Mouse (Mus musculus) lung, adult 18-20 months (tissue): ENCODE data around the gene Wdcp.

Experiments
- DNase-seq, 2 experiments: peaks; one replicate each; pipeline ENCODE4 v3.0.0; 2022; ENCODE audit warnings: mixed read lengths in 2 of 2

Wdcp gene

DNA sequence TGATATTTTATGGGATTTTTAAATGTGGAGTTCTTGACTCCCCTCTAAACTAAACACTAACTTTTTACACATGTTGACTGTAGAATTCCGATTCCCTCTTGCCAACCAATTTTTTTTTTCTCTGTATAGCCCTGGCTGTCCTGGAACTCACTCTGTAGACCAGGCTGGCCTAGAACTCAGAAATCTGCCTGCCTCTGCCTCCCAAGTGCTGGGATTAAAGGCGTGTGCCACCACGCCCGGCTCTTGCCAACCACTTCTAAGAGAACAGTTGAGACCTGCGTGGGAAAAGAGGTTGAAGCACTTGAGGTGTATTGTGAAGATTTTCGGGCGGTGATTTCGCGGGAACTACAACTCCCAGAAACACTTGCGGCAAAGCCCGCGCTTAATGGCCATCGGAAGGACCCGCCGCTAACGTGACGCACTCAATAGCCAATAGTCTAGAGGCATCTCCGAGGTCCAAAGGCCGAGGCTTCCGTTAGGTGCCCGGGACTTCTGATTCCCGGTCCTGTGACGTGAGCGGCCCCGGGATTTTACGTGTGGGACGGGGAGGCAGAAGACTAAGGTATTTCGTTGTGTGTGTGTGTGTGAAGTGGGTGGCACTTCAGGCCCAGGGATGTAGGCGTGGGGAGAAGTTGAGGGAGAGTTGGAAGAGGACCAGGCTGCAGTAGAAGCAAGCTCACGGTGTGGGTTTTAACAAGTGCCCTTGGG lies at the start of gene Wdcp:
TSS of gene Wdcp (plus strand) at position 414 of the 708 bp plus-strand sequence.
- peak; percentile 94 to 95 for DNase-seq

DNA sequence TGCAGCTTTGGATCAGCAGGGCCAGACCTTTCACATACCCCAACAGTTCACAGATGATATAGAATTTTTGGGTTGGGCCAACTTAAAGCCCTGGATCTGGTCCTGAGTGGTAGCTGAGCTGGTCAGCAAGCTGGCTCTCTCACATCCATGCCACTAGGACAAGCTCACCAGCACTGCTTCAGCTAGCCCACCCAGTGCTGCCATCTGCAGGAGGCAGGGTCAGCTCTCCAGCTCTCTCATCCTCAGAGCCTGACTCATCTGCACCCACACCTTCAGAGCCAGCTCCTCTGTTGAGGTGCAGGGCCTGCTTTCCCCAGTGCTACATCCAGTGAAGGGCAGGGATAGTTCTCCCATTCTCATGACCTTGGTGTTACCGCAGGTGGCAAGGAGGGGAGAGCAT lies 49.4 kb upstream of the Wdcp start:
- DNase-seq = no peak

DNA sequence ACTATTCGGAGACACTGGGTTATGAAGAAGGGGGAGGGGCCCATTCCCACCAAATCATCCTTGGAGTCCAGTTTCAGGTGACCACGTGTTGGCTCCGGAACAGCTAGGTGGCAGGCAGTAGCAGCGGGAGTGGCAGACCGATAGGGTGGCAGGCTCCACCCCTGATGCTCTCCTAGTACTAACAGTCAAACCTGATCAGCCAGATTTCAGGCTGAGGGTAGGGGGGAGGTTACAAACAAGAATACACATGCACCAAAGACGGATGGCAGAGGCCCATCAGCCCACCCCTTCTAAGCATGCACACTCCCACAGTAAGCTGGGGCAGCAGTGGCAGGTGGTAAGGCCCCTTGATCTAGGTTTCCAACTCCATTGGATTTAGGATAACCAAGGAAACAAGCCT lies 45.6 kb upstream of the Wdcp start:
- peak in 1 of 2 experiments; percentile 18 for DNase-seq

DNA sequence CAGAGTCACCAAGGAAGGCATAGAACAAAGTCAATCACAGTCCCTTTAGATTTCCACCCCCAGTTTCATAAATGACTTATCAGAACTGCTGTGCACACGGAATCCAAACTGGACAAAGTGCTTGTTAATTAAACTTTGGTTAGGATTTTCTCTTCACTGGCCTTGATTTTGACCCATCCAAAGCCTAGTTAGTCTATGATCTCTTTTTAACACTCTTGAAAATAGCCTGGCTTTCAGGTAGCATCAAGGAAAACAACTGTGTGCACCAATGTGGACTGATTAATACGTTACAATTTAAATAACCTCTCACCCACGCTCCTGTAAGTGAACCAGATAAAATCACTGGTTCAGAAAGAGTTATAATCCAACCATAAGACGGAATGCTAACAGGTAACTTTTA lies 32.1 kb upstream of the Wdcp start:
- DNase-seq = no peak

DNA sequence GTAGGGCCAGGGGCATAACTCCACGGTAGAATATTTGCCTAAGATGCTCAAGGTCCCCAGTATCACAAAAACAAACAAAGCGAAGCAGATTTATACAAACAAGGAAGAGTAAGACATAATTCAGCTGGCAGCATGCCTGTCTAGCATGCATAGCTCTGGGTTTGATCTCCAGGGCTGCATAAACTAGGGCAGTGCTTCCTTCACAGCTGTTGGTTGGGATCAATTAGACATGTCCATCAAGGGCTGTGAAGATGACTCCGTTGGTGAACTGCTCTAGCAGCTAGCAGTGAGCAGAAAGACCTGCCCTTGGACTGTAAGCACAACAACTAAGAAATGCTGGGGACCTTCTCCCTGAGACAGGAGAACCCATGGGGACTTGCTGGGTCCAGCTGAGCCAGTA lies 31.4 kb upstream of the Wdcp start:
- DNase-seq = no peak

DNA sequence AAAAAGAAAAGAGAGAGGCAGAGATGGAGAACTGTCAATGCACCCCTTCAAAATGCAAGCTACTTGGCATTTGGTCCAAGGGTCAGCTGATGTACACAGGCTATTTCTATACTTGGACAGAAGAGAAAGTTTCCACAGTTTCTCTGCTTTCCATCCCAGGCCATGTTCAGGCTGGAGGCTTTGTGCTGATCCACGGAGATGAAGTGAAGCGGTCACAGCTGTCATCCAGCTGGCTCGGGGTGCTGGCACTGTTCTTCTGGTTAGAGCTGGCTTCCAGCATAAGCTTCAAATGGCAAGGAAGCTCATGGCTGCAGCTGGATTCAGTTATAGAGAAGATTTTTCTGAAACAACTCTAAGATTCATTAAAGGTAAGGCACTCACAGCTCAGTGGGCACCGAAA lies 29.5 kb upstream of the Wdcp start:
- DNase-seq = peak in 1 of 2 experiments; percentile 5

DNA sequence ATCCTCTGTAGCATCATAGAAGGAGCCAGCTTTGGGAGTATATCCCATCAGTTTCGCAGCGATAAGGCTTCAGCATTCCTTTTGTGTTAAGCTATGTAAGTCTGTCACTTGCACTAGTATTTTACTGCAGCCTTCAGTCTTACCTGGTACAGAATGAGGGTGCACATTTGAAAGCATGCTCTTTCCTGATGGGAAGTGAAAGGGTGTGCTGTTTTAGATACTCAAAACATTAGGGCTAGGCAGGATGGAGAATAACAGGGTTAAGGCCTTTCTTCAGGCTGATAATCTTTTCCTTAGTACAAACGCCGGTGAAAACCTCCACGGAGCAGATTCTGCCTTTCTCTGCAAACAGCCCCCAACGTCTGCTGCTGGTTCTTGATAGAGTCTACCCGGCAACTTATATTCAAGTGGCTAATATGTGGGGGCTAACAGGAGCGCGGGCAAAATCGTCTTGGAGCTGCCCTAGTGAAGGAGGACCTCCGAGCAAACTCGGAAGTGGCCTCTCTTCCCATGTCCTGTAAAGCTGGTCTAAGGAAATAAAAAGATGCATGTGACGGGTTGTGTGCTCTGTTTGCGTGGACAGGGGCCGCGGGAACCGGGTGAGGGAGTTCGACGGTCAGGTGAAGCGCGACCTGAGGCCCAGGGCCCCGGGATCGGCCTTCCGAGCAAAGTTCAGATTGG lies 26.3 kb upstream of the Wdcp start:
- no peak for DNase-seq

DNA sequence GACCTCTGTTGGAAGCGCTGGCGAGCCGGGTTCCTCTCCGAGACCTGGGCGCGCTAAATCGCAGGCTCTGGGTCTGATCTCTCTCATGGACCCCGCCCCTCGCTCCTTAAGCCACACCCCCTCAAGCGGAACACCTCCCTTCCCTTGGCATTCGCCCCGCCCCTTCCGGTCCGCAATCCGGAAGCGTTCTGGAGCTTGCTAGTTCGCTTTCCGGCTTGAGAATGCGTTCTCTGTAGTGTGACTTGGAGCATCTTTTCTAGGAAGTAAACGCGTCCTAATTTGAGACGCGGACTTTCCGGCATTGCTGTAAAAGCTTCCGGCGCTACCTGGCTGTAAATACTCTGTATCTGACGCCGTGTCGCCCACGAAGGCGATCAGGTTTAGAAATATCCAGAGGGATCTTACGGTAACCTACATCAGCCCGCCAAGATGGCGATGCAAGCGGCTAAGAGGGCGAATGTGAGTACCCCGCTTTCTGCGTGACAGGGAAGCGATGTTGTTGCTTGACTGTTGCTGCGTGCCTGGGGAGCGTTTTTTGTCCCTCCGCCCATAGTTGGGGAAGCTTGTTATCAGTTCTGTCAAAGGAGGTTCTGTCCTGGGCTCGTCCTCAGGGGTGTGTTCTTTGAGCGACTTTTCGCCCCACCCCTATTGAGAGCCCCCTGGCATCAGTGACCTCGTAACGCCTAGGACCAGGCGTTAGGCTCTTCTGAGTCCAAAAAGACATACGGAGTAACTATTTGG lies 25.6 kb upstream of the Wdcp start, which contains the start of gene Sf3b6:
TSS of gene Sf3b6 (plus strand) at position 184 of the 741 bp plus-strand sequence.
- peak; percentile 99 for DNase-seq

DNA sequence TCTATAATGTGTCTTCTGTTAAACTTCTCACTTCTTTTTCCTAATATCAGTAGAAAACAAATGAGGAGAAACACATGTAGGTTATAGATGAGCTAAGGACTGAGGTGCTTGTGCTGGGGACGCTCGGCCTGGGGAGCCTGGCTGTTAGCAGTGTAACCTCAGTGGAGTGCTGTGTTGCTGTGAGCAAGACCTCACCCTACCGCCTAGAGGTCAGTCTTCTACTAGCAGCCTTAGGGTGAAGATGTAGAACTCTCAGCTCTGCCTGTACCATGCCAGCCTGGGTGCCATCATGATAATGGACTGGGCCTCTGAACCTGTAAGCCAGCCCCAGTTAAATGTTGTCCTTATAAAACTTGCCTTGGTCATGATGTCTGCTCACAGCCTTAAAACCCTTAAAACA lies 15.8 kb upstream of the Wdcp start:
- DNase-seq = no peak

DNA sequence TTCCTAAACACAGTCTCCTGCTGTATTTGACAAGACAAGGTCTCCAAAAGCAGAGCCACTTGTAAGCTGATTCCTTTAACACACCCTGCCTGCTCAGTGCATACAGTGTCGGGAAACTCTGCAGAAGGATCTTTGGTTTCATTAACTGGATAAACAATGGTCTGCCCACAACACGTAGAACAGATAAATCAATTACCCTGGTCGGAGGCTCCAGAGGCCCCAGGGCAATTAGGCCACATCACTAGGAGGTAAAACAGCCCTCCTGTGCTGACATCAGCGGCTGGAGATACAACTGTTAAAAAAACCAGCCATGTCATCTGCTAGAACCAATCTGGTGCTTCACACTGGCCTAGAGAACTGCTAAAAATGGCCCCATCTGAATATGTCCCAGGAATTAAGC lies 6.1 kb upstream of the Wdcp start:
- no peak for DNase-seq

DNA sequence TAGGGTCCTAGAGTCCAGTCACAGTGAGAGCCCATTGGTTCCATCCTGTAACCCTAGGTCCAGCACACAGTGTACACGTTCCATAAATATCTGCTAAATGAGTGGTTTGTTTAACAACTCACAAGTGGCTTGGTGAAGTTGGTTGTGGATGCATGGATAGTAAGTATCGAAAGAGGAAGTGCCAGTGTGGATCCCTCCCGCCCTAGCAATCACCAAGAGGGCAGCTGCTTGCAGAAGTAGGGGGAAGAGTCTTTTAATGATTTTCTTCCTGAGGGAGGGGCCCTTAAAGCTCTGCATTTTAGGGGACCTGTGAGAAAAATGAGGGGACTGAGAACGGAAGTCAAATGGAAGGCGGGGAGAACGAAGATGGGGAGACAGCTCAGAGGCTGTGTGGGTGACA lies 3.1 kb upstream of the Wdcp start:
- peak in 1 of 2 experiments; percentile 38 for DNase-seq

DNA sequence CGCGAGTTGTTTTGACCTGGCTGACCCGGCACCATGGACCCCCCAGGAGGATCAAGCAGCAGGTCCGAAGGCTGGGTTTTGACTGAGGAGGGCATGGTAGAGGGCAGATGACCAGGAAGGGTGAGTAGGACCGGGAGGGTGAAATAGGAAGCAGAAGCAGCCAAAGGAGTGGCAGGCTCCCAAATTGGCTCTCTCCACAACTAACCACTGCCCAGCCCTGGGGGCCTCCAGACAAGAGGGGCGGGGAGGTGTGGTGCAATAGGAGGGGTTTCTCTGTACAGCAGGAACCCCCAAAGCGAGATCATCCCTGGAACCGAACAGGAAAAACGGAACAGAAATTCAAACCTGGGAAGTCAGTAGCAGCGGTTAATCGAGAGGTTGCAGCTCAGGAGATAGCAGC lies 2.4 kb upstream of the Wdcp start:
- DNase-seq = peak; percentile 20 to 33

DNA sequence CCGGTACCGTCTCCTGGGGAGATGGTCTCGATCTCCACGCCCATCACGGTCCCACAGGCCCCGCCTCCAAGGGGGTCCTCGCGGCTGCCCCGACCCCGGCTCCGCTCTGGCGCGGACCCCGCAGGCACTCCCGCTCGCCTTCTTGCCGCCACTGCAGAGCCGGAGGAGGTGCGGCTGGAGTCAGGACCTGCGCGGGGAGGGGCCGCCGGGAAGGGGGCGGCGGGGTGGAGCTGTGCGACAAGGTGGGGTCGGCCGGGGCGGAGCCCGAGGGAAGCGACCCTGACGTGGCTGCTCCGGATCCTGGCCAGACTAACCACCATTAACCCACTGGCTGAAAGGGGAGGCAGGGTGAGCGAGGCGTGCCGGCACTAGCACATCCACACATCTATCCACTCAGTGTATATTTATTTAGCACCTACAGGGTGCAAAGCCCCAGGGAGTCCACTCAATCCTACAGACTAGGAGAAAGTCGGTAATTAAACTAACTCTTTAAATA lies 1.7 kb upstream of the Wdcp start, which contains the start of gene Fkbp1b:
TSS of gene Fkbp1b (minus strand) at position 200 of the 496 bp plus-strand sequence.
- DNase-seq = peak; percentile 60 to 75

DNA sequence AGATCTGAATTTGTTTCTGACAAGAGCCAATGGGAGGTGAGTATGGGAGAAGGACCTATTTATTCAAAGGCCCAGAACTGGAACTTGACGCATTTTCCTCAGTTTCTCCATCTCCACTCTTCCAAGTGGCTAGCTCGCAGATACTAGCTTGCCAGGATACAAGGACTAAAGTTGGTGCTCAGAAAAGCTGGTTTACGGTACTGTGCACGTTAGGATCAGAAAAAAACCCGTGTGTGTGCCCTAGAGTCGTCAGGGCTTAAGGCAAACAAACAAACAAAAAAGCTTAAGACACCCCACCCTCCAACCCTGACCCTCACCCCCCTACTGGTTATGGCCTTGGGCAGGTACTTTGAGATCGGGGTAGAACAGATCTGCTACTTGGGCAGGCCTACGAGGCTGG lies 647 bp upstream of the Wdcp start:
- DNase-seq = no peak

DNA sequence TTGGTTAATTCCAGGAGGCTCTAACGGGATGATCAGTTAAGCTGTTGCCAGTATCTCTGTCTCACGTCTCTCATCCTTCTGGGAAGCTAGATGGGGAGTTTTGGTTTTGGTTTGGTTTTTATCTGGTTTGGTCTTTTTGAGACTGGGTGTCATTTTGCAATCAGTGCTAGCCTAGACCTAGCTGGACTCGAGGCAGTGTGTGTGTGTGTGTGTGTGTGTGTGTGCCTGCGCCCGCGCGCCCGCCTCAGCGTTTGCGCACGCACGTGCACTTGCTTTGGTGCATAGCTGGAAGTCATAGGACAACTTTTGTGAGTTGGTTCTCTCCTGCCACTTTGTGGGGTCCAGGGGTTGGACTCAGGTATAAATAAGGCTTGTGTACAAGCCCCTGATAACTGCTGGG lies 638 bp downstream of the Wdcp start:
- DNase-seq = peak; percentile 27 to 37

DNA sequence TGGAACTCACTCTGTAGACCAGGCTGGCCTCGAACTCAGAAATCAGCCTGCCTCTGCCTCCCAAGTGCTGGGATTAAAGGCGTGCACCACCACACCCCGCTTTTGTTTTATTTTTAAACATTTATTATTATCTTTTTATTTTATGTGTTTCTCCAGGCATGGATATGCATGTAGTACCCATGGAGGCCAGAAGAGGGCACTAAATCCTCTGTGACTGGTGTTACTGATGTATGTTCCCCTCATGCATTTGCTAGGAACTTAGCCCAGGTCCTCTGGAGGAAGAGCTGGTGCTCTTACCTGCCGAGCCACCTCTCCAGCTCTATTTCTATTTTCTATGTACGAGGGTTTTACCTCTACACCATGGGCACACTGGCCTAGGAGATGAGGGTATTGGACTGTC lies 13.1 kb downstream of the Wdcp start:
- peak in 1 of 2 experiments; percentile 29 for DNase-seq

DNA sequence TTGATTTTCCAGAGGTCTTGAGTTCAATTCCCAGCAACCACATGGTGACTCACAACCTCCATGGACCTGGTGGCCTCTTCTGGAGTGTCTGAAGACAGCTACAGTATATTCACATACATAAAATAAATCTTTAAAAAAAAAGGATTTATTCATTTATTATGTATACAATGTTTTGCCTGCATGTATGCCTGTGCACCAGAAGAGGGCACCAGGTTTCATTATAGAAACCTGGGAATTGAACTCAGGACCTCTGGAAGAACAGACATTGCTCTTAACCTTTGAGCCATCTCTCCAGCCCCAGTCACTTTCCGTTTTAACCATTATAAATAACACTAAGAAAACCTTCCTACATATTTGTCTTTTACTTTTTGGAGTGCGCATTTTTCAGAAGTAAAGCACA lies 13.7 kb downstream of the Wdcp start:
- no peak for DNase-seq

DNA sequence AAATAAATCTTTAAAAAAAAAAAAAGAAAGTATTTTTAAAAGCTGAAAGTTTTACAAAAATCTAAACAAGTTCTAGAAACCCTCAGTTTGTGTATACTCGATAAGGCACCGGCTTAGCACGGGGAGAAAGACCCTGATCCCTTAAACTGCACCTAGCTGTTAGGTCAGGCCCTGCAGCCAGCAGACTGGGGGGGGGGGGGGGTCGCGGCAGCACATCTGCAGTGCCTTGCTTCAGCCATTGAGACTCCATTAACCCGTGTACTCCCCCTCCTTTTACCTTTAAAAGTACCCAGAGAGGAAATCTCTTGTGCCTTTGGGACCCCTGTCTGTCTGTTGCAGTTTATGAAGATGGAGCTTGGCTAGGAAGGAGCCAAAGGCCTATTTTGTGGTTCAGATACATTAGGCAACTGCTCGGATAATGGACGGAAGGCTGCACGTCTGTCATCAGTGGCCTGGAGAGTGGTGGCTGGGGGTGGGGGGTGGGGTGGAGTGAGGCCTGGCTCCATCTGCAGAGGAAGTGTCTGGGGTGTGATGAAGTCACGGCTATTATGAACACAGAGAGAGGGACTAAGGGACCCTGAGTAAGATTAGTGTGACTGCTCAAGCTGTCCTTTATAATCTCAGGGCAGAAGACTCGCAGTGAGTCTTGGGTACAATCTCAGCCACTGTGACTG lies 16.3 kb downstream of the Wdcp start:
- no peak for DNase-seq

DNA sequence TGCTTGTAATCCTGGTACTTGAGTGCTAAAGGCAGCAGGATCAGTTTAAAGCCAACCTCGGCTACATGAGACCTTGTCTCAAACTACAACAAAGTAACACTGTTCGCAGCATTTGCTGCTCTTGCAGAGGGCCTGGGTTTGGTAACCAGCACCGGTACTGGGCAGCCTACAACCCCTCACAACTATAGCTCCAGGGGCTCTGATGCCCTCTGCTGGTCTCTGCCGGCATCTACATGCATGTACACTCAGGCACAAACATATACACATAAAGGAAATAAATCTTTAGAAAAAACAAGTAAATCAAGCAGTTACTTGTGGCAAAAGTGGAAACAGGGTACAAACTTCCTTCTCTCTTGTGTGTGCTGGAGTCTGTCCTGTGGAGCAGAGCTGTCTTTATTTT lies 19.6 kb downstream of the Wdcp start:
- DNase-seq = no peak

DNA sequence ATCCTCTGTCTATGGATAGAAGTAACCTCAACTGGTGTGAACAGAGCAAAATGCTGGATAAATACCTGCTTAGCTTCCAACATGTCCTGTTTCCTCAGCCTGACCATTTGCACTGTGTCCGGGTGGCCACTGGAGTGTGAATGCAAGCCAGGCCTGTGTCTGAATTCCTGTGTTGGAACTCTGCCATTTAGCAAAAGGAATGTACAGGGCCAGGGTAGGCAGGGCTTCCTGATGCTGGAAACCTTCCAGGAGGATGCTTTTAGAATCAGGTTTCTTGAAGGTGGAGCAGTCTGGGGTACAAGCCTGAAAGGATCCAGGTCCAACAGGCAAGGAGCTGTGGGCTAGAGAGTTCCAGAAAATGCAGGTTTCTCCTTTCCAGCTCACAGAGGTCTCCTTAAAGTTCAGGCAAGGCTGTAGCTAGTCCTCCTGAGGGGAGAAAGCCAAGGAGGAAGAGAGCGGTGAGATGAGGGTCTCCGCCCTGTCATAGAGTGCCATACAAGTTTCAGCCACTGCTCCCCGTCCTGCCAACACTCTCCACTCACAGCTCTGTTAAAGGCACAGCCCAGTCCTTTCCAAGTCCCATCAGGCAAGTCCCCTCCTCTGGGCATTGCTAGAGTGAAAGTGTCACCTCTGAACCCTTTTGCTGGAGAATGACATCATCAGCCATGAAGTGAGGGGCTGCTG lies 20.7 kb downstream of the Wdcp start:
- DNase-seq = peak in 1 of 2 experiments; percentile 55

DNA sequence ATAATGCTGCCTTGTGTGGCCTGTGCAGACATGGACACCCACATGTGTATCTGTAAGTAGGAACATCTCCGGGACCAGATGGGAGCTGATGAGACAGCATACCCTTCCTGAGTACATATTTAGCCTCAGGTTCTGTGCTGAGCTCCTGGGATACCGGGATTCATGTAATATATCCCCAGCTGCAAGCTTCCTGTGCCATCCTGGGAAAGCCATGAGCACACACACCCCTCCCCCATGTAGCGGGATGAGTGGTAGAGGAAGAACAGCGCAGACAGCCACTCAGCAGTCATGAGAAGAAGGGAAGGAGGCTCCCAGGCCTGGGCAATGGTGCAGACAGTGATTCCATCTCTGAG lies 21.2 kb downstream of the Wdcp start:
- no peak for DNase-seq

DNA sequence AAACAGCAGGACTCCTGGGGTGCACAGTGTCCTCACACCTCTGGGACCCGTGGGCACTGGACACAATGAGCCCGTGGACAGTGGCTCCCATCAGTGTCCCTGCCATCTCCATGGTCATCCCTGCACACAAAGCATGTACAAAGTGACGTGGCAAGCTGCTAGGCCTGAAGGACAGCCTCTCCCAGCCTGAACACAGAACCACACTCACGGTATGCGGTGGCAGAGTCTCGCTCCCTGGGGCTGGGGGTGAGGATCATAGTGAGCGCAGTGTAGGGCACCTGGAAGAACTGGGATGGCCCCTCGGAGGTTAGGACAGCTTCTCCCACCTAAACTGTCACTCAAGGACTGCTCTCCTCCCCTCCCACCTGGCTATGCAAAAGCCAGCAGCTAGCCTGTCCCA lies 25.8 kb downstream of the Wdcp start:
- no peak for DNase-seq
